Mouse (Mus musculus) layer of hippocampus, adult 18-20 months (tissue): ENCODE data around the gene Sun1. TPM values are rescaled to one million over a fixed set of nuclear protein-coding genes. Genes with fewer than 3 reads are reported as not detected.
A peak's percentile ranks its signal among the peaks of the same experiment; 100 is the strongest.

Experiments
- DNase-seq, 2 experiments: peaks; one replicate each; pipeline ENCODE4 v3.0.0; 2022; ENCODE audit warnings: low spot score in 2 of 2
- total RNA-seq, 2 experiments: library from RNA; stranded (reverse); gene quantifications; 2 replicates each; pipeline ENCODE4 v1.2.3; 2021

Gene Sun1
- total RNA-seq, 2 experiments from 2014 or later: 80.3 to 86.3 TPM

DNA sequence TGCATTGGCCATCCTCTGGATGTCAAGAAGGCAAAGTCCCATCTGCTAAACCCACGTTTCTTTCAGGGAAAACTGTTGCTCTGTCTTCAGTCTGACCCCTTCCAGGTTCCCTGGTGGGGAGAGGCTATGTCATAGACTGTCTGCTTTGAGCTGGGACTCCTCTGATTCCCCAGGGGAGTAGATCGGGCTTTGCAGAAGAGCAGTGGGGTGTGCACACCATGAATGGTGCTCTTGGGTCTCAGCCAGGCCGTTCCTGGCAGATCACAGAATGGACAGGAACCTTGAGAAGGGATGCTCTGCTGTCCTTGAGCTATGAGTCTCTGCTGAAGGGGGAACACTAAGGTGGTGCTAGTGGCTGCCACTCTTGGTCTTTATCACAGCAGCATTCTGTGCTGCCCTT is 48.4 kb downstream of the Sun1 start:
- no peak for DNase-seq

GRCm38 (mm10) chr5:139251279-139251678 is 50.8 kb downstream of the Sun1 start:
- no peak for DNase-seq

DNA sequence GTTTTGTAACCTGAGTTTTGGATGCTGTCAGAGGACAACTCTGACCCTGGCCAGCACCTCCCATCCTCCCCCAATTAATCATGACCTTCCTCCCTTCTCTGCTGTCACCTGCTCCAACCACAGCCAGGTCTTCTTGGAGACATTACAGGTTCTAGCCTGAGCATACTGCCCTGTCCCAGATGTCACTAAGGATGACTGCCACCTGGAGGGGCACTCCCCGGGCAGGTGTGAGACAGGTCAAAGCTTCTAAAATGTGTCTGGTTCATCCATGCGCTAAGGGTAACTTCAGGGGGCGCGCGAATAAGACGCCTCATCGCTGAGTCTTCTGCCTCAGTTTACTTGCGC is 51.3 kb downstream of the Sun1 start:
- DNase-seq: no peak

GRCm38 (mm10) chr5:139252081-139252909 is 51.9 kb downstream of the Sun1 start, which contains the start of gene Get4:
Gene Get4 (plus strand): TSS chr5:139252324.
- DNase-seq: peak; percentile 97

- DNase-seq: peak in 1 of 2 experiments; percentile 32
Measured at GRCm38 (mm10) chr5:139252910-139253245, 52.4 kb downstream of the Sun1 start.

GRCm38 (mm10) chr5:139253301-139253741 is 52.9 kb downstream of the Sun1 start:
- DNase-seq: peak in 1 of 2 experiments; percentile 45

DNA sequence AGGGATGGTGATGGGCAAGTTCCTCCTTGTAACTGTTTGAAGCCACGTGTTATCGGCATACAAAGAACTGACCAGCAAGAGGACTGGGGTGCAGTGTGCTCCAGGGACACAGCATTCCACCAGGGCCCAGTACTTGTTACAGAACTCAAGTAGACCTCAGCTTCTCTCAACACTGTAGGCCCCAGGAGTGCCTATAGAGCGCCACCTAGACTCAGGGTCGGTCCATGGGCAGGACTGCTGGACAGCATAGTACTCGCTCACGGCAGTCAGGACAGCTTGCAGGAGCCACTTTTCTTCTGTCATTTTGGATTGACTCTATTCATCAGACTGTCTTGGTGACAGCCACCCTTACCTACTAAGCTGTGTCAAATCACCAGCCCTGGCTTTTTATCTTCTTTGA is 54.5 kb downstream of the Sun1 start:
- DNase-seq: no peak

- DNase-seq: no peak
Measured at GRCm38 (mm10) chr5:139255777-139256176, 55.3 kb downstream of the Sun1 start.

DNA sequence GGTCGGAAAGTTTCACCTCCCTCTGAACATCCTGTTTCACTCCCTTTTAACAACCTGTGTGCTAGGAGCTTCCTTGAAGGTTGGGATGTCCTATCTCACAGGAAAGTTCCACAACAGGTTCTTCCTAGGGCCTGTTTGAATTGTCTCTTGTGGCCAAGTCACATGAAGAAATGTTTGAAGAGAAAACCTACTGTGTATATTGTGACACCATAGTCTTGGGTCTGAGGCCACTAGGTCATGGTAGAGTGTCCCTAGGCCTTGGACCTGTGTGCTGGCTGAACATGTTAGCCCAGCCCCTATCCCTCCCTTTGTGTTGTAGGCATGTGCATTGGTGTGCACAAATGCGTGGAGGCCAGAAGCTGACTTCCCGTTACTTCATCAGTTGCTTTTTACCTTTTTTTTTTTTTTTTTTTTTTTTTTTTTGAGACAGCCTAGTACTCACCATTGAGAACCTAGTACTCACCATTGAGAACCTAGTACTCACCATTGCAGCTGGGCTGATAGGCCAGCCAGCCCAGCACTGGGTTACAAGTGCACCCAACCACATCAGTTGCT is 55.9 kb downstream of the Sun1 start:
- no peak for DNase-seq

DNA sequence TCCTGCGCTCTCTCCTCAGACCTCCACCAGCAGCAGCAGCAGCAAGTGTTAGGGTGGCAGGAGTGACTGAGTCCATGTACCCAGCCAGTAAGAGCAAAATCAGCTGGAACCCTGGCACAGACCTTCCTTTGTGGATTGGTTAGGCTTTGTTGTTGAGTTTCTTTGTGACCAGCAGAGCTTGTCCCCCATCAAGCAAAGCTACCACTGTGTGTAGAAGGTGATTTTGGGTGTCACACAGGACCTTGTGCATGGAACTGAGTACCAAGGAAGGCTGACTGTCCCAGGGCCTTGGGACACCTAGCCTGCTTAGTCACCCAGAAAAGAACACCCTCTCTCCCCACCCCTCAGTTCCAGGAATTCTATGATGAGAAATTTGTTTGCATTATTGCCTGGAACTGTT is 56.8 kb downstream of the Sun1 start:
- DNase-seq: no peak

GRCm38 (mm10) chr5:139257818-139258217 is 57.4 kb downstream of the Sun1 start:
- DNase-seq: no peak

GRCm38 (mm10) chr5:139258371-139259035 is 58.1 kb downstream of the Sun1 start:
- no peak for DNase-seq

DNA sequence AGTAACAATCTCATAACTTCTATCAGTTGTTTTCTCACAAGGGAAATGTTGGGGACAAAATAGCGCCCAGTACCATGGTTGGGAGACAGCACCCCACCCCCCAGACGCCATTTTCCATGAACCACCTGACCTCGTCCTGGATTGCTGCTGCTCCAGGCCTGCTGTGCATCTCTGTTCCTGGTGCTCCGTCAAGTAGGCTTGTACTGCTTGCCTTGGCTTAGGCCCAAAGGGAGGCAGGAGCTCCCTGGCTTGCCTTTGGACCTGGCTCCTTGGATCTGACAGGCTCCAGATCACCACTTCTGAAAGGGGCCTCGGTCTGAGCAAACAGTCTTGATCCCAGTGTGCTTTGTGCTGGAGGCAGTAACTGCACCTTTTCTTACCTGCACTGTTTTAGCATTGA is 59.4 kb downstream of the Sun1 start:
- no peak for DNase-seq

DNA sequence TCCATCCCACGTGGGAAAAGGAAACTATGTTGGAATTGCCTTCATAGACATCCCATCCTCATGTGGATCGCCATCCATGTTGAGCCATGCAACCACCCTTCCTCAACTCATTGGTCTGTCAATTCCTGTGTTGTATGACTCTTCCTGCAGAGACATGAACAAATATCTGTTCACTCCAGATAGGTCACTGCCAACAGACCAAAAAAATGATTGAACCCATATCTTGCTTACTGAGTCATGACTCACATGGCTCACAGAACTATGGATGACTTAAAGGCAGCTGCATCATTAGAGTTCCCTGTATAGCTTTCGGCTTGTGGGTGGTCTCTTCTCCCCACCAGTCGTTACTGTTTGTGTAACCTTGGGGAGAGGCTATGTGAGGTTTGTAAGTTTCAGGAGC is 61.0 kb downstream of the Sun1 start:
- no peak for DNase-seq

DNA sequence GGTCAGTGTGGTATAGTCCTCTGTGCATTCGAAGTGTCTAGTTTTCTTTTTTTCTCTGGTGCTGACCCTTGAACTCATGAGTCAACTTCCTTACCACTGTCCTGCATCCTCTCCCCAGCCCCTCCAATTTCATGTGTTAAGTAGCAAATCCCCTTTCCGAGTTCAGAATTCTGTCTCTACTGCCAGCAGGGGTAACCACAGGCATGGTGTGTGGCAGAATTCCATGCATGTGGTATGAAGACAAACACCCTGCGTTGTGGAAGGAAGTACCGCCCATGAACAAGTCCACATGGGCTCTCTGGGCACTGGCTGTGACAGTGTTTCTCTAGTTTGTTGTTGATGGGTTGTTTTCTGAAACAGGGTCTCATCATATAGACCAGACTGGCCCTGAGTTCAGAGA is 67.2 kb downstream of the Sun1 start:
- no peak for DNase-seq

GRCm38 (mm10) chr5:139270806-139271521 is 70.5 kb downstream of the Sun1 start:
- no peak for DNase-seq

DNA sequence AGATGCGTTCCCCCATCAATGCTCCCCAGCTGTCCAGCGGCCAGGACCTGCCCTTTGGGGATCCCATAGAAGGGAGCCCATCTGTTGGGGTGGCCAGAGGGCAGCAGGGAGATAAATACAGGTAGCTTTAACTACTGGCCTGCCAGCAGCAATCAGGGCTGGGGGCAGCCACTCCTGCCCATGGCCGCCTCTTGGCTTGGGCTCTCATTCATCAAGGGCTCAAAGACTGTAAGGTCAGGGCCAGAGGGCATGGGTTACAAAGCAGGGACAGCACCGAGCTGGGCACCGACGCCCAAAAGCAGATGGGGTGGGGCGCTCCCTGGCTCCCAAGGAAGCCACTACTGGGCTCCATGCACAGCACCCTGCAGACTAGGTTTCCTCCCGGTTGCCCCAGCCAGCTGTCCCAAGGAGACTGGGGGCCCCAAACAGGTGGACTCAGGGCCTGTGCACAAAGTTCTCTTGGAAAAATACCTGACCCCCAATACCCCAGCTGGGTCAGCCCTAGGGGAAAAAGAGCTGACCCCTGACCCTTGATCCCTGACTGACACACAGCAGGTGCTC is 71.6 kb downstream of the Sun1 start:
- no peak for DNase-seq

DNA sequence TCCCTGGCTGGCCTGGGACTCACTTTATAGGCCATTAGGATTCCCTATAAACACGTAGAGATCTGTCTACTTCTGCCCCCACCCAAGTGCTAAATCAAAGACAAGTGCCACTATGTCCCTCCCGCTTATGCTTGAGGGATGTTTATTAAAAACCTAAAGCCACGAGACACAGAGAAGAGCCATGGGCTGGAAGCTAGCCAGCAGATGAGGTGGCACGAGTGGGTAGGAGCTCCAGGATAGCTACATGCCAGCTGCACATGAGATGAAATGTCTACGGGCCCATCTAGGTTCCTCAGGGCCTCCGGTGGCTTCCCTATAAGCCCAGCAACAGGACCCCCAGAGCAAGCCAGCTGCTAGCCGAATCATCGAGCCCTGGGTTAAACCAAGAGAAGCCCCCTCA is 76.8 kb downstream of the Sun1 start:
- peak in 1 of 2 experiments; percentile 56 for DNase-seq

- DNase-seq: no peak
Measured at GRCm38 (mm10) chr5:139281373-139282112, 81.1 kb downstream of the Sun1 start.

DNA sequence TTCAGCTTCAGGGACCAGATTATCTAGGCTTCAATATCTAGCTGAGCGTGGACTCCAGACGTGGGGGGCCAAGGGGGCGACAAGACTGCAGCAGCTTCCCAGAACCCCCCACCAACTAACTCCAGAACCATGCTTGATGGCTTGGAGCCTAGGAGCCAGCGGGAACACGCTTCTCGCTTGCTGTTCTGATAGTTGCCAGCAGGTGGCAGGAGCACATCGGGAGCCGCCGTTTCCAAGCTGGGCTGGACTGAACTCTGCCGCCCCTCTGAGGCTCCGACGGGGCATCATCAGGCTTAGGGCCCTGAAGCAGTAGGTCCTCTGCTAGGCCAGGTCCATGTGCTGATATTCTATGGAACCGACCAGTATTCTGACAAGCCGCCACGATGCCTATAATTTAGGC is 81.8 kb downstream of the Sun1 start:
- peak; percentile 72 to 94 for DNase-seq
